Mouse (Mus musculus) adipocyte (in vitro differentiated cells): ENCODE data around the gene Cars2.
"Not testable (repeated sequence)": the region's sequence is repeated elsewhere in the genome, so short reads cannot be mapped to it uniquely, and the experiment has no call there.

Source experiments
- DNase-seq: peaks from one replicate; pipeline ENCODE4 v3.0.0-alpha.2; 2016; ENCODE audit warnings: low spot score

Gene Cars2

GRCm38 (mm10) chr8:11550281-11550948, at the start of gene Cars2:
Gene Cars2, minus strand, starts transcription at chr8:11550783.
- peak; percentile 91 for DNase-seq

GRCm38 (mm10) chr8:11593222-11593884, 42.8 kb upstream of the Cars2 start:
- DNase-seq = no peak

DNA sequence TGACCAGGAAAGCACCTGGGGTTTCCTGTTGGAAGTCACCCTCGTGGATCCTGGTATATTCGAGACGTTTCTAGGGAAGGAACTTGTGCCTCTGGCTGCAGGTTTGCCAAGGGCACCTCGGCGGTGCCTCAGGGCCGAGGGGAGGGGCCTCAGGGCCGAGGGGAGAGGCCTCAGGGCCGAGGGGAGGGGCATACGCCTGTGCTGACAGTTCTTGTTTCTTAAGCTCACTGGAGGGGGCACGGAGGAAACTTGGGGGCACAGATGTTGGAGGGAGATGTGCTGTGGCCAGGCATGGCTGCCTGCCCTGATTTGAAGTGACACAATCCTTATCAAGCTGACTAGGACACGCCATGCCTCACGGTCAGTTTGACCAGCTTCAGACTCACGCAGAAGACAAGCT, 41.7 kb upstream of the Cars2 start:
- DNase-seq = no peak

DNA sequence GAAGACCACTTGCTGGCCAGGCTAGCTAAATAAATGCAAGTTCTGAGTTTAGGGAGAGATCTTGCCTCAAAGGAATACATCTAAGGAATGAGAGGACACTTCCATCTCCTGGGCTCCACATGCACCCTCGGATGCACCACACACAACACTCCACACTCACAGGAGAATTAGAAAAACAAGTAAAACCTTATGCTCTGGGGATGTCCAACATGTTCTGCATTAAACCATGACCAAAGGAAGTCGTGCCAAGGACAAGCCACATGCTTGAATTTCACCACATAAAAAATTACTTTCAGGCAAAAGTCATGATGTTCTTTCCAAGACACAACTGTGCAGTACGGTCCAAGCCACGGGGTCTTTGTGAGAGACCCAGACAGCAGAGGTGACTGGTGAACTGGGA, 41.3 kb upstream of the Cars2 start:
- DNase-seq = no peak

DNA sequence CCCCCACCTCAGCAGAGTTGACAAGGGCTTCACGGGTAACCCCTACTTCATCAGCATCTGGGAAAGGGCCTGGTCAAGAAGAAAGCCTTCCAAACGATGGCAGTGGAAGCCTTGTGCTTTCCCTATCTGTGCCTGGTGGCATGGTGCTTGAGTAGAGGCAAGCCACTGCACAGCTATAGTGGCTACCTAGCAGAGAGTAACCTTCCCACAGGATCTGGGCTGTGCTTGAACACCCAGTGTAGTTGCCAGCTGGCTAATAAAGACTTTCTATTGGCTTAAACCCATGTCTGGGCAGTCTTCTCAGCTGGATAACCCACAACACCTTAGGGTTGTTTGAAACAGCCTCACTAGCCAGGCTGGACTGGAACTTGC, 35.8 kb upstream of the Cars2 start:
- DNase-seq = no peak

DNA sequence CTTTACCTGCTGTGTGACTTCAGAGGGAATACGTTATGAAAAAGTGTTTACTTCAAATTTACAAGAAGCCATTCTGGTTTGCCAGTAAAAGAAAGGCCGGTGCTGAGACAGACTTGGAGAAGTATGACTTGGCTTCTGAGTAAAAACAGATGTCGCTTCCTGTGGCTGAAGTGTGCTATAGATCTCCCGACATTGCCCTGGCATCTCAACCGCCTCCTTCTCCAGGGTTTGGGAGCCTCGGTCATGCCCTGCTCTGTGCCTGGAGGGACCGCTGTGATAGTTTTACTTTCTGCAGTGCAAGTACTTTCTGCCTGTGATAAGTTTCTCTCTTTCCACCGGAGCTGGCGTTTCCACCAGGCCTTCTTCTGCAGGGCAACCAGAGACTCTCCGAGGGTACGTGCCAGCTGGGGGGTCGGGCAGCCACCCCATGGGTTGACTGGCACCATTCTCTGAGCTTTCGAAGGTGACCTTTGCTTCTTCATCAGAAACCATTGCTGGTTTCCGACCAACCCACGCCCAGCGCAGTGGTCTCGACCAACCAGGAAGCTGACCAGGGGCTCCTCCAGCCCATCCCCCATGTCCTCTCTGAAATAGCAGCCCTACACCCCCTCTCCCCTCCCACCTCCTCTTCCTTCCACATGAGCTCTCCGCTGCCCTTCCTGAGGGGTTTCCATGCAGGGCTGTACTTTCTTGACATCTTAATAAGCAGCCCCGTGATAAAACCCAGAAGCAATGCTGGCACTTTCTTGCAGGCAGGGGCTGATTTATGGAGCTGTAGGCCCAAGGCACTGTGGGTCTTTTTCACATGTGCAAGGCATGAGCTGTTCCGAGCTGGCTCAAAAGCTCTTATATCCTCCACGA, 35.2 kb upstream of the Cars2 start:
- DNase-seq = no peak

DNA sequence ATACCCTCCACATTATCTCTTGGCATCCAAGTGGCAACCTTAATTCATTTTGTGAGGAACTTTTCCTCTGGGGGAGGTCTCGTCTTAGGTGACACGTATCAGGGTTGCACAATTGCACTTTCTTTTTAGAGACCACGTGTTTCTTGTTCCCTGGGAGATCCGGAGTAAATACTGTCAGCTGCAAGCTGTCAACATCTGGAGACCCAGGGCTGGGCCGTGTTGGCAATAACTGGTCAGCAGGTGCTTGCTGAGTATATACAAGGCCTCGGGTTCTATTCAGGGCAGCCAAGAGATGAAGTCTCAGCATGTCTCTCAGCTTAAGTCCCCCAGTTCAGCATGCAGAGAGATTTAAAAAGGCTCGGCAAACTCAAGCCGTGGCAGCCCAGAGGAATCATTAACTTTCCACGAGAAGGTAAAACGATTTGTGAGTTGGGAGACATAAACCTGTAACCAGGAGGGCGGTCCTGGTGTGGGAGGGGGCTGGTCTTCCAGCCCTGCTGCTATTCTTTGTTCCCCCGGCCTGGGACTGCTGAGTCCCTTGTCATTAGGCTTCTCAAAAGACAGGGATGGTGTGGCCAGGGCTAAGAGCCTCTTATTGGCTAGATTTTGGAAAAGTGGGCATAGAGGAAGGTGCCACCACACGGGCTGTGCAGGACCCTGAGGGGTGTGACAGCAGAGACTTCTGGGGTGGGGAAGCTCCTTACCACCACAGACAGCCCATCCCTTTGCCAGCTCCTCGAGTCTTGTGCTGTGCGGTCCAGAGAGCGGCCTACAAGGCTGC, 25.2 kb upstream of the Cars2 start:
- no peak for DNase-seq

DNA sequence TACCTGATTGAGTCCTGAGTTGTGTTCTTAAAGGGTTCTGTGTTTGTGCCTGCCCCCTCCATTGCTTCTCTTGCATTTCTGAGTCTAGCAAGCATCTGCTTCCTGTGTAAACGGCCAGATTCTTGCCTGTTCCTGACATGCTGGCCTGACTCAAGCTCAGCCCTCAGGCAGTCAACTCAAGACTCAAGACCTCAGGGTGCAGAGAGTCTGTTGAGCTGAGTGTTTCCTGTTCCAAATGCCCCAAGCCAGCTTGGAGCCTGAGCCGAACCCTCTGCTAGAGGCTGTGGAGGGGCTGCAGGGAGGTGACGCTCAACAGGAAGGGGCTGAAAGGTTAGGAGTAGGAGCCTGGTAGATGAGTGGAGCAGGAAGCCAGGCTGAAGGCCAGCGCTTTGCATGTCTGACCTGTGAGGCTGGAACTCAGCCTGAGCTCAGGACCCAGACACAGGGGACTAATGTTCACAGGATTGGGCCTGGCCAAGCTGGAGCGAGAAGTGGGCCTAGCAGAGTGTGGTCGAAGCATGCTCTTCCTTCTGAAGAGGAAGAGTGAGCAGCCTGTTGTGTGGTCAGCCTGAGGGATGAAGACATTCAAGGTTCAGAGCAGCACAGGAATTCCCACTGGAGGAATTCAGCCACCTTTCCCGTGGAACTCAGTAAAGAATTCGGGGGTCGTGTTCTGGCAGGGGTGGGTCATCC, 24.5 kb upstream of the Cars2 start:
- no peak for DNase-seq

DNA sequence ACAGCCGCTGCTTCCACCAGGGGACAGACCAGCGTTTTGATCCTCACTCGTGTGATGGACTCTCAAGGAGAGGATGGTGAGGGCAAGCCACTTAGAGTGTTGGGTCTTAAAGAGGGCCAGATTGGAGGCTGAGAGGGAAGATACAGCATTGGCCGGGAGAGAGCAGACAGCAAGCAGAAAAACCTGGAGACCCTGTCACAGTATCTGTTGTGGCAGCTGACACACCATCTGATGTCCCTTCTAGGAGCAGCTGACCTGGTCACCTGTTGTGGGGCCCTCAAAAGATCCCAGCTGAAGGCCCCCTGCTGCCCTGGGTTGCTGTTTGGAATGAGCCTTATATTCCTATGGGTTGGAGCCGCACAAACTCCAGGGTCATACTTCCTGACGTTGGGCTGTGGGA, 21.8 kb upstream of the Cars2 start:
- no peak for DNase-seq

- no peak for DNase-seq
These were observed 21.4 kb upstream of the Cars2 start for GRCm38 (mm10) chr8:11571950-11572349.

DNA sequence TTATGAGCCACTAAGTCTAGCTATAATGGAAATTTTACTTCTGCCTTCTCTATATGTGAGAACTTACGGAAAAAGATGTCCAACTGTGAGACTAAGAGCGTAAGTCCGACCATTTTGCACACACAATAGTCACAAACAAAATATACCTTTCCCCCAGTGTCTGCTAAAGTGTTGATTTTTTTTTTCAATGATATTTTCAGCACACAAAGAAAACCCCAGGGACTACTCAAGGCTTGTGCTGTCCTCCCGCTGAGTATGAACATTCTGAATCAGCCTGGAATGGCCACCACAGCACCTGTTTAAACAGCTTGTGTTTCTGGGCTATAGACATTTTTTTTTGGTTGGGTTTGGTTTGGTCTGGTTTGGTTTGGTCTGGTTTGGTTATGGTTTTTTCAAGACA, 20.2 kb upstream of the Cars2 start:
- DNase-seq = no peak

- DNase-seq = no peak
These were observed 18.9 kb upstream of the Cars2 start for GRCm38 (mm10) chr8:11569260-11570097.

GRCm38 (mm10) chr8:11568193-11568592, 17.6 kb upstream of the Cars2 start:
- not testable (repeated sequence) for DNase-seq

DNA sequence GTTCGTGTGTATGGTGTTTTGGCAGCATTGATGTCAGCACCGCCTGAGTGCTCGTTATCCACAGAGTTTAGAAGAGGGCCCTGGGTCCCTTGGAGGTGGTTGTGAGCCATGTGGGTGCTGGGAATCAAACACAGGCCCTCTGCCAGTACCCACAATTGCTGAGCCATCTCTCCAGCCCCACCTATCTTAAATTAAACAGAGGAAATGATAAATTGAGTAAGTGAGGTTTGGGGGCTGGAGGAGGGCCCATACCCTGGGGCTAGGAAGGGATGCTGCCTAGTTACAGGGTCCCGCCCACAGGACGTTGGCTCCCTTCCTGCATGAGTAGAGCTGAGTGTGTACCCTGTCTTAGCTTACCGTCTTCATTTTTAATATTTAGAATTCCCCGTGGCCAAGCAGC, 14.1 kb upstream of the Cars2 start:
- no peak for DNase-seq

- DNase-seq = no peak
These were observed 13.7 kb upstream of the Cars2 start for GRCm38 (mm10) chr8:11564236-11564635.

DNA sequence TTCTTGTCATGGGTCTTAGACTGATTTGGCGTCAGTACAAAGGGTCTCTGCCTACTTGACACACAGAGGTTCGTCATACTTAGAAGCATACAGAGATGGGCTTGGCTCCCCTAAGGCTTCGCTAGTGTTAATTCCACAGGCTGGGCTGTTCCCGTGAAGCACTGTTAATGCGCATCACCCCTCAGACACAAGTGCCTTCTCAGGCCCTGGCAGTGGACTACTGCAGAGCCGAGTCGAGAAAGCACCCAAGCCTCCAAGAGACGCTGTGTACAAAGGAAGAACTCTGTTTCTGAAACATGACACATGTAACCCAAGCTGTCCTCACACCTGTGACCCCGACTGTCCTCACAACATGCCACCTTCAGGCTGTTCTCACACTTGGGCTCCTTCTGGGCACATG, 9.6 kb upstream of the Cars2 start:
- no peak for DNase-seq

DNA sequence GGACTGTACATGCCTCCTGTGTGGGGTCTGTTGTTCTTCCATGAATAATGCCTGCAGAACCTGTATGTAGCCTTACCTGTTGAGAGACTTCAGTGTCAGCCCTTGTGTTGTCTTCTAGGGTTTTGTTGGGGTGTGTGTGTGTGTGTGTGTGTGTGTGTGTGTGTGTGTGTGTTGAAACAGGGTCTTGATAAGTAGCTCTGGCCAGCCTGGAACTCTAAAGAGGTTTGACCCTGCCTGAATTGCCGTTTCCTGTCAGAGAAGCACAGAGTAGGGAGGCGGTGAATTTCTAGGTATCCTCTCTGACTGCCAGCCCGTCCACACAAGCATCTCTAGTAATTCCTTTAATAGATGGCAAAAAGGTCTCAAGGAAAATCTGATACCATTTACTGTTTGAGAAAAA, 8.9 kb upstream of the Cars2 start:
- DNase-seq = no peak

DNA sequence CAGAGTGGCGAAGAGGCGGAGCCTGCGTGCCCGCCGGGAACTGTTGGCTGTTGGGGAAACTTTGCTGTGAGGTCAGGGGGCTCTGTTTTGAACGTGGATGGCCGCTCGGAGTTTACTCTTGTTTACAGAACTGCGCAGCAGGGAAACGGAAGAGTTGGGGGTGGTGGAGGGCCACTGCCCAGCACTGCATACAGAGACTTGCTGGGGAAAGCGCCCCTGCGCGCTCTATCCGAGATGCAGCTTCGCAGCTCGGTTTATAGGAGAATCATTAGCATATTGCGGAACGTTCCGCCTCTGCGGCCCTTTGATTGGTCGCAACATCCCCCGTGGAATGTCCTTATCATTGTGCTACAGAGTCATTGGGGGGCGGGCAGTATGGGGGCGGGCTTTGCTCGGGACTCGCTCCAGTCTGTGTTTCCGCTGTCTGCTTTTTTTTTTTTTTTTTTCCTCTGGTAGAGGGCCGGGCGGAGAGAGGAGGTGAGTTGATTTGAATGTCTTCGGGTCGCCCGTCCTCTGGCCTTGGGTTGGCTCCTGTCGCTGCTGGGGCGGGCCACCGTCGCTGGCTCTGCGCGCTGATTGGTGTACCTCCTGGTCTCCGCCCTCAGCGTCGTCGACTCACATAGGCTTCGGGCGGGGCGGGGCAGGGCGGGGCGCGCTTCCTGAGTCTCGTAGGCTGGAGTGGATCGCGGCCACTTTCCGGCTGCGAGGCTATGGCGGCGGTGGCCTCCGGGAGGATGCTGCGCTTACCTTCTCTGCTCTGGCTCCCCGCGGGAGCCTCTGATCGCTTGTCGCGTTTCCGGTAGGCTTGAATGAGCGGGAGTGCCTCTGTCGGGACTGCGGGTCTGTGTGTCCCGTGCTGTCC, 7.4 kb upstream of the Cars2 start:
- DNase-seq = peak; percentile 97

- no peak for DNase-seq
These were observed 6.8 kb upstream of the Cars2 start for GRCm38 (mm10) chr8:11557424-11557767.
